Mouse (Mus musculus): ENCODE data around the gene Ppp1r9a.

DNA sequence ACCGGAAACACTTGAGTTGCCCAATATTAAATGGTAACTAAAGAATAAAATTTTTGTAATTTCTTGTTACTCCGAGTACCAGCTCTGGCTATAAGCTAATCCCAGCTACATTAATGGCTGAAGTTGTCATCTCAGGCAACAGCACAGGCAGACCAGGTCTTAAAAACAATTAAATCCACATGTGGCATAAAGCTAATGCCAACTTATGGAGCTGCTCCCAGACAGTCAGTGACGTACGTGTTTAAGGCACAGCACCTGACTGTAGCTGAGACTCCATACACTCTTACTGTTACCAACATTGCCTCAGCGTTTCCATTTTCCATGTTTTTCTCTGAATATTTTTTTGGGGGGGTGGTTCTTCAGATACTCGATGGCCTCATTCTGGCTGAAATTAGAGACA lies 276.5 kb downstream of the Ppp1r9a start:
- TF ChIP-seq CTCF (IDR thresholded peaks at IDR 0.05; ENCODE audit: extremely low read depth, insufficient read length, insufficient replicate concordance, low read depth, low read length) (no peak), POLR2A (IDR thresholded peaks at IDR 0.05; ENCODE audit: low read depth, low read length) (no peak)
